Comparison of ENCODE assay signal across 9 mouse cellular contexts in the genomic region with DNA sequence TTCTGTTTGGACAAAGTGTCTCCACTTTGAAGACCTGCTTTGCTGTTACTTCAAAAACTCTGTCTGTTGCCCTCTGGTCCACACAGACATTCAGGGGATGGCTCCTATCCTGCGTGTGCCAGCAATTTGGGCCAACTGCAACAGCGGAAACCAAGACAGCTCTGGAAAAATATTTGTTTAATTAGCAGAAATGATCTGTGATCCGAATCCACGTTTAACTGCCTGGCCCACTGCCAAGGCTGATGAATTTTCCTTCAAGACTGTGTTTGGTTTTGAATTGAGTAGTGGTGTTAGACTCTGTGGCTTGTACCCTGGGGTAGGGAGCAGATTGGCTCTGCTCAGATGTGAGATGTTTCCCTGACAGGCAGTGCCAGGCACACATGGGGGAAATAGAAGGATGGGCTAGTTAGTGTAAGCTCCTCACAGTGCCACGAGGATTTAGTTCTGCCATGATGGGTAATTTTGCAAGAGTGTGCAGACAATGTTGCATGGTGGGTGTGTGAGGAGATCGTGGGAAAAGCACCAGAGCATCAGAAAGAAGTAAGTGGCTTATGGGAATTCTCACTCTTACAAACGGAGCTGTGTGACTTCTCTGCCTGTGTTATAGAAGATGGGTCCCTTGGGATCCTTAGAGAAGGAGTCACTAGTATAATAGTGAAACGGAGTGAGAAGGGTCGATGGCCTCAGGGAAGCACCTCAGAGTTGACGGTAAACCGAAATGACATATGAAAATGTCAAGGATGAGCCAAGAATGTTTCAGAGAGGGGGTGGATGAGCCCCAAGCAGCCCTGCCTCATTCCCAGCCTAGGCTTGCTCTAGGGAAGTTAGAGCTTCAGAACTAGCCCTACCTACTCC. TPM values are rescaled to one million over a fixed set of nuclear protein-coding genes. Genes with fewer than 3 reads are reported as not detected.
DNase-seq lines count a peak whose midpoint lies in the region; ATAC-seq lines count a peak whose summit lies in the region.
"Had no signal": no experiment of that assay in that cellular context is flagged by ENCODE, and none has a peak within 500 bp of the region (broad histone marks: within the 10 kb centered on the region; RNA-seq: fewer than 3 reads in every experiment).

No protein-coding gene starts in this region.

- no peaks in the 10 kb centered on the region for H3K36me3 ChIP-seq in heart, embryonic 16.5 days (ENCODE audit: control insufficient read depth, insufficient read depth)
- H3K36me3 ChIP-seq in limb, embryonic 13.5 days: no peaks in the 10 kb centered on the region

- no peak overlapping the region for H3K4me3 ChIP-seq in heart, embryonic 16.5 days (ENCODE audit: low read length)
- H3K4me3 ChIP-seq in limb, embryonic 13.5 days: no peak overlapping the region
- H3K4me3 ChIP-seq: myocyte had no signal

- no peak overlapping the region for H3K9ac ChIP-seq in heart, embryonic 16.5 days (ENCODE audit: low read length)
- H3K9ac ChIP-seq in limb, embryonic 13.5 days: no peak overlapping the region

- 0 out of 2 replicates have a peak overlapping the region, but pooled peaks have one; percentile 10 for H3K27ac ChIP-seq in heart, embryonic 16.5 days (ENCODE audit: low read length)
- H3K27ac ChIP-seq in limb, embryonic 13.5 days: peak overlapping the region; percentile 81

- H3K27me3 ChIP-seq in heart, embryonic 16.5 days (ENCODE audit: control insufficient read depth, insufficient read depth, low read length): no peaks in the 10 kb centered on the region
- H3K27me3 ChIP-seq in limb, embryonic 13.5 days: no peaks in the 10 kb centered on the region

- H3K4me1 ChIP-seq in heart, embryonic 16.5 days (ENCODE audit: control insufficient read depth, insufficient read depth, low read length): peaks cover 2% of the 10 kb centered on the region; the same call in 1 of the 2 replicates
- H3K4me1 ChIP-seq in limb, embryonic 13.5 days: peaks cover 38% of the 10 kb centered on the region

- 59% methylated on average over 11 of the region's 11 CpGs for WGBS in heart, embryonic 16.5 days
- WGBS in limb, embryonic 13.5 days: 45% methylated on average over 11 of the region's 11 CpGs

- DNase-seq in layer of hippocampus, postnatal 10 days (ENCODE audit: low spot score in 2 of 2): peak; percentile 43 to 58
- DNase-seq in layer of hippocampus, adult 9-11 months: no peak
- peak; percentile 8 for DNase-seq in brain, embryonic 18.5 days (ENCODE audit: low read depth, low spot score)
- DNase-seq in right cerebral cortex, postnatal 4 days: peak; percentile 46
- no peak for DNase-seq in urinary bladder, adult 18-20 months (ENCODE audit: low spot score in 2 of 2)

- no peaks in the 10 kb centered on the region for H3K9me3 ChIP-seq in heart, embryonic 16.5 days (replicated peaks; ENCODE audit: control insufficient read depth, low read length)
- H3K9me3 ChIP-seq in limb, embryonic 13.5 days: no peaks in the 10 kb centered on the region

- H3K4me2 ChIP-seq in heart, embryonic 16.5 days (ENCODE audit: low read depth, low read length): no peak overlapping the region
- H3K4me2 ChIP-seq in limb, embryonic 13.5 days (replicated peaks): peak overlapping the region; percentile 30

- ATAC-seq in heart, embryonic 16.5 days (replicated peaks; ENCODE audit: extremely low read depth, insufficient read depth, low FRiP score): no peak
- ATAC-seq in limb, embryonic 13.5 days (ENCODE audit: low FRiP score, low read depth): peak; percentile 90

RNA-seq across cellular contexts. Expression of a gene that starts 33.7 kb away (rescaled TPM):
- total RNA-seq in layer of hippocampus, postnatal 10 days (2021): not detected
- 0.14 and 0.22 TPM in 2 replicates for polyA plus RNA-seq in heart, embryonic 16.5 days (2015; fragmentation: Nextera tagmentation; extraction: Ambion mirVana)
- polyA plus RNA-seq in limb, embryonic 13.5 days (2015; fragmentation: Nextera tagmentation; extraction: Ambion mirVana): 0.65 and 1.1 TPM in 2 replicates
- polyA plus RNA-seq: heart, postnatal 0 days had no signal

Comparison
In these comparisons a context has a peak if more than half of its experiments do, and no peak if none do; other contexts are left out.
1. DNase-seq: peak in layer of hippocampus, postnatal 10 days (2 of 2), brain, embryonic 18.5 days (single experiment) and right cerebral cortex, postnatal 4 days (single experiment); none in layer of hippocampus, adult 9-11 months (single experiment) and urinary bladder, adult 18-20 months (0 of 2).